ENCODE assay signal across 9 mouse cellular contexts in the genomic region with DNA sequence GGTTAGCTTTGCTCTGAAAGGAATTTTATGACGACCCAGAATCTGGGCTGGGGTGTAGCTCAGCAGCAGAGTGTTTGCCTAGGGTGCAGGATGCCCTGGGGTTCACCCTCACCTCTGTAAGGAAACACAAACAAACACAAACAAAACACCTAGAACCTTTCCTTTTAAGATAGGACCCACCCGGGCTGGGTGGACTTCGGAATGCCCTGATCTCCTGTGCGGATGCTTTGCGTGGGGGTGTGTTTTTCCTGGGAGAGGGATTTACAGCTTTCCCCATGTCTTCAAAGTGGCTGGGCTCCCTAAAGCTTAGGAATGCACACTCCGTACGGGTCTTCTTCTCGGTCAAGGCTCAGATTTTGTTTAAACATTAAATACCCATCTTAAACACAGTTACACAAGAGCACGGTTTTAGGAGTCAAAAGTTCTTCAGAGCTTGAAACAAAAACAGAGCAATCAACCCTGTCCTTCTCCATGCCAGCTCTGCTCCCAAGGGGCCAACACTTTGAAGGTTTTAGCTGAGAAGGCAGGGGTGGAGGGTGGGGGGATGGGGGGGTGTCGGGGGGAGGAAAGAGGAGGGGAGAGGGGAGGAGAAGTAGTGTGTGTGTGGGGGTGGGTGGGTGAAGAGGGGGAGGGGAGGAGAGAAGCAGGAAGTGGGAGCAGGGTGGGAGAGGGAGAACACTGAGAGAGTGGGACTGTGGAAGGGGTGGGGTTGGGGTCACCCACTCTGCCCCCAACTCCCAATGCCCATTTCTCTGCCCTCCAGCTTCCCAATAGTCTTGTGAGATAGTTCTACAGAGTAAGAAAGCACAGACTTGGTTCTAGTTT. TPM values are rescaled to one million over a fixed set of nuclear protein-coding genes. Genes with fewer than 3 reads are reported as not detected.
DNase-seq lines count a peak whose midpoint lies in the region; ATAC-seq and TF ChIP-seq lines count a peak whose summit lies in the region.
"Had no signal": no experiment of that assay in that cellular context is flagged by ENCODE, and none has a peak within 500 bp of the region (broad histone marks: within the 10 kb centered on the region; RNA-seq: fewer than 3 reads in every experiment).

No protein-coding gene starts in this region.

- WGBS in heart, embryonic 12.5 days: 12% methylated on average over 10 of the region's 10 CpGs
- WGBS in midbrain, embryonic 14.5 days: 13% methylated on average over 10 of the region's 10 CpGs
- 10% methylated on average over 10 of the region's 10 CpGs for WGBS in midbrain, embryonic 16.5 days
- WGBS in stomach, postnatal 0 days: 12% methylated on average over 9 of the region's 10 CpGs

- DNase-seq in heart, adult 11 months: no peak
- no peak for DNase-seq in midbrain, embryonic 14.5 days
- DNase-seq in kidney, postnatal 10 days: peak; percentile 53
- DNase-seq in stomach, postnatal 0 days (ENCODE audit: low spot score): no peak
- no peak for DNase-seq in cerebellum, adult 11-12 months
- DNase-seq: cerebellum, adult 18-20 months had no signal

- TF ChIP-seq EP300 in stomach, postnatal 0 days (optimal IDR thresholded peaks at IDR 0.05): no peak

- no peak for TF ChIP-seq CTCF in stomach, postnatal 0 days (IDR thresholded peaks at IDR 0.05; ENCODE audit: low read depth)

- H3K4me2 ChIP-seq in heart, embryonic 12.5 days: peak overlapping the region; percentile 52
- 0 out of 2 replicates have a peak overlapping the region, but pooled peaks have one; percentile 11 for H3K4me2 ChIP-seq in midbrain, embryonic 14.5 days (ENCODE audit: low read length)
- H3K4me2 ChIP-seq in midbrain, embryonic 16.5 days (ENCODE audit: low read length): no peak overlapping the region
- peak overlapping the region; percentile 20; the same call in 1 of the 2 replicates for H3K4me2 ChIP-seq in stomach, postnatal 0 days (replicated peaks; ENCODE audit: low read depth)

- H3K27me3 ChIP-seq in heart, embryonic 12.5 days (replicated peaks): no peaks in the 10 kb centered on the region
- H3K27me3 ChIP-seq in midbrain, embryonic 14.5 days (ENCODE audit: control insufficient read depth, insufficient read depth, low read length): no peaks in the 10 kb centered on the region
- no peaks in the 10 kb centered on the region for H3K27me3 ChIP-seq in midbrain, embryonic 16.5 days (ENCODE audit: control insufficient read depth, insufficient read depth, low read depth, low read length)
- H3K27me3 ChIP-seq in stomach, postnatal 0 days (ENCODE audit: control insufficient read depth, insufficient read depth, low read length): no peaks in the 10 kb centered on the region

- H3K36me3 ChIP-seq in heart, embryonic 12.5 days: peaks cover 12% of the 10 kb centered on the region; the same call in 1 of the 2 replicates
- no peaks in the 10 kb centered on the region for H3K36me3 ChIP-seq in midbrain, embryonic 14.5 days (ENCODE audit: control insufficient read depth, insufficient read depth, low read length)
- no peaks in the 10 kb centered on the region for H3K36me3 ChIP-seq in midbrain, embryonic 16.5 days (ENCODE audit: control insufficient read depth, insufficient read depth, low read length)
- no peaks in the 10 kb centered on the region for H3K36me3 ChIP-seq in stomach, postnatal 0 days (ENCODE audit: control insufficient read depth, insufficient read depth, low read length)

- H3K9me3 ChIP-seq in heart, embryonic 12.5 days (replicated peaks): no peaks in the 10 kb centered on the region
- H3K9me3 ChIP-seq in midbrain, embryonic 14.5 days (ENCODE audit: control insufficient read depth, low read length): no peaks in the 10 kb centered on the region
- no peaks in the 10 kb centered on the region for H3K9me3 ChIP-seq in midbrain, embryonic 16.5 days (replicated peaks; ENCODE audit: control insufficient read depth, low read length, poor library complexity, severe bottlenecking)
- no peaks in the 10 kb centered on the region for H3K9me3 ChIP-seq in stomach, postnatal 0 days (ENCODE audit: control insufficient read depth, low read length)

- ATAC-seq in heart, embryonic 12.5 days (ENCODE audit: insufficient number of reproducible peaks, low FRiP score): peak; percentile 34
- ATAC-seq in midbrain, embryonic 14.5 days (ENCODE audit: low FRiP score, low TSS enrichment): no peak
- no peak for ATAC-seq in midbrain, embryonic 16.5 days
- ATAC-seq in stomach, postnatal 0 days (ENCODE audit: low FRiP score, low TSS enrichment): peak; percentile 35; the same call in 1 of the 2 replicates
- ATAC-seq in frontal cortex, adult (ENCODE audit: low TSS enrichment): no peak

- H3K27ac ChIP-seq in heart, embryonic 12.5 days (ENCODE audit: poor library complexity, severe bottlenecking): peak overlapping the region; percentile 89
- H3K27ac ChIP-seq in midbrain, embryonic 14.5 days (replicated peaks; ENCODE audit: low read depth, low read length): no peak overlapping the region
- H3K27ac ChIP-seq in midbrain, embryonic 16.5 days (ENCODE audit: low read length): no peak overlapping the region
- peak overlapping the region; percentile 49 for H3K27ac ChIP-seq in stomach, postnatal 0 days (replicated peaks)

- H3K4me3 ChIP-seq in heart, embryonic 12.5 days: no peak overlapping the region
- no peak overlapping the region for H3K4me3 ChIP-seq in midbrain, embryonic 14.5 days (replicated peaks; ENCODE audit: low read depth, low read length)
- H3K4me3 ChIP-seq in midbrain, embryonic 16.5 days (ENCODE audit: low read depth, low read length): no peak overlapping the region
- H3K4me3 ChIP-seq in stomach, postnatal 0 days (ENCODE audit: low read depth, low read length): no peak overlapping the region

- peaks cover 87% of the 10 kb centered on the region for H3K4me1 ChIP-seq in heart, embryonic 12.5 days (replicated peaks)
- H3K4me1 ChIP-seq in midbrain, embryonic 14.5 days (ENCODE audit: control insufficient read depth, insufficient read depth, low read length): peaks cover 61% of the 10 kb centered on the region
- H3K4me1 ChIP-seq in midbrain, embryonic 16.5 days (ENCODE audit: control insufficient read depth, insufficient read depth, low read length): peaks cover 53% of the 10 kb centered on the region
- H3K4me1 ChIP-seq in stomach, postnatal 0 days (replicated peaks; ENCODE audit: control insufficient read depth, insufficient read depth): peaks cover 14% of the 10 kb centered on the region

- peak overlapping the region; percentile 53 for H3K9ac ChIP-seq in heart, embryonic 12.5 days
- no peak overlapping the region for H3K9ac ChIP-seq in midbrain, embryonic 14.5 days (replicated peaks; ENCODE audit: low read length)
- no peak overlapping the region for H3K9ac ChIP-seq in midbrain, embryonic 16.5 days (ENCODE audit: low read depth, low read length)
- H3K9ac ChIP-seq in stomach, postnatal 0 days (ENCODE audit: low read length): no peak overlapping the region

RNA-seq across cellular contexts. Expression of gene Afap1, which starts 7.5 kb away (rescaled TPM):
- polyA plus RNA-seq in heart, embryonic 12.5 days (2016; fragmentation: Nextera tagmentation; extraction: Ambion mirVana): 30.5 and 33.1 TPM in 2 replicates
- 64.6 and 81.8 TPM in 2 replicates for polyA plus RNA-seq in midbrain, embryonic 14.5 days (2014; fragmentation: Nextera tagmentation; extraction: Ambion mirVana)
- 61.2 and 65.6 TPM in 2 replicates for polyA plus RNA-seq in midbrain, embryonic 16.5 days (2015; fragmentation: Nextera tagmentation; extraction: Ambion mirVana)
- 9.3 and 9.4 TPM in 2 replicates for polyA plus RNA-seq in stomach, postnatal 0 days (2015; fragmentation: Nextera tagmentation; extraction: Ambion mirVana)

Comparison
In these comparisons a context has a peak if more than half of its experiments do, and no peak if none do; other contexts are left out.
1. ATAC-seq: peak in heart, embryonic 12.5 days (single experiment) and stomach, postnatal 0 days (single experiment); none in midbrain, embryonic 14.5 days (single experiment), midbrain, embryonic 16.5 days (single experiment) and frontal cortex, adult (single experiment).
2. H3K27ac ChIP-seq: peak in heart, embryonic 12.5 days (single experiment) and stomach, postnatal 0 days (single experiment); none in midbrain, embryonic 14.5 days (single experiment) and midbrain, embryonic 16.5 days (single experiment).